In the genomic region with DNA sequence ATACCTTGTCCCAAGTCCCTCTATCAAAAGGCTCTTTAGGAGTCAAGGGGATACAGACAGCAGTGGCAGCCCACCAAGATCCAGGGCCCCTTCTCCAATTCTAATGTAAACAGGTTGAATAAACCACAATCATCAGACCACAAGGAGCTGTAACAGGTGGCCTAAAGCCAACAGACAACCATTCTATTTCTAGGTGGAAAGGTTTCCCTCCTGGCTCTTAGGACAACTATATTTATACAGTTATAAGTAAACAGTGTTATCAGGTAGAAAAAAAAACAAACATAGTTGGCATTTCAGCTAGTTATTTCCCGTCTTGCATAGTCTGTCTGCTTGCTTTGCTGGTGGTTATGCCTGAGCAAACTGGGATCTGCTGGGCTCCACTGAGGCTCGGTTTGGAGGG, we compare ENCODE assay signal across 29 mouse cellular contexts. TPM values are rescaled to one million over a fixed set of nuclear protein-coding genes. Genes with fewer than 3 reads are reported as not detected.
A peak's percentile ranks its signal among the peaks of the same experiment; 100 is the strongest.
DNase-seq lines count a peak whose midpoint lies in the region; ATAC-seq and TF ChIP-seq lines count a peak whose summit lies in the region.
"Had no signal": no experiment of that assay in that cellular context is flagged by ENCODE, and none has a peak within 500 bp of the region (broad histone marks: within the 10 kb centered on the region; RNA-seq: fewer than 3 reads in every experiment).

No protein-coding gene starts in this region.

- H3K27me3 ChIP-seq in liver, adult 2 months (ENCODE audit: control insufficient read depth, insufficient read depth, low read length), result no peaks in the 10 kb centered on the region
- peaks cover 40% of the 10 kb centered on the region for H3K27me3 ChIP-seq in liver, embryonic 12.5 days (replicated peaks)
- peaks cover 6% of the 10 kb centered on the region; the same call in 1 of the 2 replicates for H3K27me3 ChIP-seq in lung, embryonic 14.5 days (ENCODE audit: insufficient read depth, low read length)
- H3K27me3 ChIP-seq in stomach, embryonic 16.5 days (ENCODE audit: control insufficient read depth, insufficient read depth, low read length), result 0 out of 2 replicates have a peak, but pooled peaks cover 3% of the 10 kb centered on the region
- H3K27me3 ChIP-seq: CH12.LX had no signal

- no peak for TF ChIP-seq CTCF in liver, adult 2 months (IDR thresholded peaks at IDR 0.05; ENCODE audit: low read depth, low read length)
- TF ChIP-seq CTCF in lung, embryonic 14.5 days (IDR thresholded peaks at IDR 0.05; ENCODE audit: low read depth), result no peak

- WGBS in liver, adult 2 months, result 15% methylated on average over 2 of the region's 2 CpGs
- WGBS in liver, embryonic 12.5 days (ENCODE audit: insufficient replicate concordance), result 70% methylated on average over 2 of the region's 2 CpGs
- 35% methylated on average over 2 of the region's 2 CpGs for WGBS in lung, embryonic 14.5 days
- WGBS in stomach, embryonic 16.5 days, result 37% methylated on average over 2 of the region's 2 CpGs

- no peaks in the 10 kb centered on the region for H3K9me3 ChIP-seq in liver, embryonic 12.5 days (replicated peaks)
- no peaks in the 10 kb centered on the region for H3K9me3 ChIP-seq in lung, embryonic 14.5 days (ENCODE audit: low read depth, low read length)
- no peaks in the 10 kb centered on the region for H3K9me3 ChIP-seq in stomach, embryonic 16.5 days (replicated peaks; ENCODE audit: control insufficient read depth, low read length)
- H3K9me3 ChIP-seq: embryonic facial prominence, embryonic 10.5 days; embryonic facial prominence, embryonic 13.5 days; forebrain, embryonic 12.5 days; forebrain, embryonic 15.5 days; G1E; hindbrain, embryonic 12.5 days; hindbrain, embryonic 15.5 days had no signal

- H3K9ac ChIP-seq in liver, adult 2 months (ENCODE audit: low read depth, low read length), result no peak overlapping the region
- H3K9ac ChIP-seq in liver, embryonic 12.5 days, result no peak overlapping the region
- H3K9ac ChIP-seq in lung, embryonic 14.5 days, result no peak overlapping the region
- no peak overlapping the region for H3K9ac ChIP-seq in stomach, embryonic 16.5 days (ENCODE audit: low read length)
- H3K9ac ChIP-seq: embryonic facial prominence, embryonic 13.5 days; forebrain, embryonic 12.5 days; forebrain, embryonic 15.5 days; hindbrain, embryonic 12.5 days; hindbrain, embryonic 15.5 days had no signal

- no peak overlapping the region for H3K4me2 ChIP-seq in liver, embryonic 12.5 days
- H3K4me2 ChIP-seq in lung, embryonic 14.5 days, result no peak overlapping the region
- no peak overlapping the region for H3K4me2 ChIP-seq in stomach, embryonic 16.5 days (ENCODE audit: low read depth, low read length)
- H3K4me2 ChIP-seq: embryonic facial prominence, embryonic 13.5 days; forebrain, embryonic 12.5 days; forebrain, embryonic 15.5 days; heart, embryonic 11.5 days; hindbrain, embryonic 12.5 days; hindbrain, embryonic 15.5 days had no signal

- H3K79me2 ChIP-seq in liver, adult 2 months (ENCODE audit: control insufficient read depth, insufficient read depth, low read length), result no peaks in the 10 kb centered on the region

- ATAC-seq in liver, embryonic 12.5 days, result no peak
- ATAC-seq in lung, embryonic 14.5 days (ENCODE audit: insufficient read depth), result no peak
- ATAC-seq in stomach, embryonic 16.5 days (ENCODE audit: insufficient read depth, low FRiP score), result 0 out of 2 replicates have a peak, but pooled peaks have one; percentile 38
- ATAC-seq: forebrain, embryonic 15.5 days had no signal

- peaks cover 23% of the 10 kb centered on the region for H3K36me3 ChIP-seq in liver, adult 2 months (ENCODE audit: control insufficient read depth, insufficient read depth, low read length)
- H3K36me3 ChIP-seq in liver, embryonic 12.5 days, result peaks cover 25% of the 10 kb centered on the region
- H3K36me3 ChIP-seq in lung, embryonic 14.5 days (ENCODE audit: insufficient read depth), result peaks cover 38% of the 10 kb centered on the region
- H3K36me3 ChIP-seq in stomach, embryonic 16.5 days (ENCODE audit: control insufficient read depth, insufficient read depth, low read length), result 0 out of 2 replicates have a peak, but pooled peaks cover 2% of the 10 kb centered on the region

- TF ChIP-seq POLR2A in liver, adult 2 months (IDR thresholded peaks at IDR 0.05; ENCODE audit: extremely low read depth, insufficient read depth, low read length), result no peak

- no peak overlapping the region for H3K4me3 ChIP-seq in liver, adult 2 months (ENCODE audit: insufficient read depth, low read depth, low read length)
- H3K4me3 ChIP-seq in liver, embryonic 12.5 days, result no peak overlapping the region
- H3K4me3 ChIP-seq in lung, embryonic 14.5 days (ENCODE audit: low read depth, low read length), result no peak overlapping the region
- no peak overlapping the region for H3K4me3 ChIP-seq in stomach, embryonic 16.5 days (replicated peaks; ENCODE audit: low read length)
- H3K4me3 ChIP-seq: embryonic facial prominence, embryonic 10.5 days; embryonic facial prominence, embryonic 13.5 days; erythroblast, embryonic 14.5 days; forebrain, embryonic 12.5 days; forebrain, embryonic 15.5 days; hindbrain, embryonic 12.5 days; hindbrain, embryonic 15.5 days had no signal

- peaks cover 9% of the 10 kb centered on the region for H3K4me1 ChIP-seq in liver, adult 2 months (ENCODE audit: control insufficient read depth, insufficient read depth, low read length)
- peaks cover 12% of the 10 kb centered on the region for H3K4me1 ChIP-seq in liver, embryonic 12.5 days
- H3K4me1 ChIP-seq in lung, embryonic 14.5 days (ENCODE audit: insufficient read depth), result peaks cover 3% of the 10 kb centered on the region
- H3K4me1 ChIP-seq in stomach, embryonic 16.5 days (ENCODE audit: control insufficient read depth, insufficient read depth, low read length), result peaks cover 13% of the 10 kb centered on the region

- DNase-seq in liver, adult 2 months (ENCODE audit: extremely low read depth, low read depth, low spot score), result peak; percentile 55
- DNase-seq in lung, embryonic 14.5 days, result peak; percentile 40
- peak; percentile 25 for DNase-seq in lung, postnatal 10 days
- no peak for DNase-seq in ovary, adult 18-20 months (ENCODE audit: low spot score)
- no peak for DNase-seq in adipocyte (ENCODE audit: low spot score)
- no peak for DNase-seq in thymus, postnatal 0 days (ENCODE audit: low spot score)
- DNase-seq: adrenal gland, adult 8-10 months; adrenal gland, postnatal 25 days; B cell, adult 2 months; cerebellum, adult 11-12 months; cerebellum, adult 8-10 months; cerebellum, postnatal 10 days; cerebellum, postnatal 36 days; embryo, embryonic 11 days; gastrocnemius, postnatal 10 days; gastrocnemius, postnatal 36 days; heart, adult 11 months had no signal

- H3K27ac ChIP-seq in liver, adult 2 months (replicated peaks; ENCODE audit: insufficient read depth, low read depth, low read length), result no peak overlapping the region
- H3K27ac ChIP-seq in liver, embryonic 12.5 days, result no peak overlapping the region
- peak overlapping the region; percentile 39; the same call in 1 of the 2 replicates for H3K27ac ChIP-seq in lung, embryonic 14.5 days (ENCODE audit: low read depth)
- H3K27ac ChIP-seq in stomach, embryonic 16.5 days (ENCODE audit: low read length), result no peak overlapping the region
- H3K27ac ChIP-seq: embryonic facial prominence, embryonic 10.5 days; embryonic facial prominence, embryonic 13.5 days; forebrain, embryonic 12.5 days; forebrain, embryonic 15.5 days; hindbrain, embryonic 12.5 days; hindbrain, embryonic 15.5 days had no signal

RNA-seq across cellular contexts. Expression of a gene that starts 57.2 kb away (rescaled TPM):
- total RNA-seq in liver, adult 2 months (2014; rRNA removed), result 82.3 and 110 TPM in 2 replicates
- 30.4 and 31.1 TPM in 2 replicates for polyA plus RNA-seq in liver, adult 2 months (2012; rRNA removed)
- polyA plus RNA-seq in liver, embryonic 12.5 days (2016; fragmentation: Nextera tagmentation; extraction: Ambion mirVana), result 216 and 224 TPM in 2 replicates
- 322 and 366 TPM in 2 replicates for polyA plus RNA-seq in lung, embryonic 14.5 days (2014; fragmentation: Nextera tagmentation; extraction: Ambion mirVana)
- 370 and 373 TPM in 2 replicates for polyA plus RNA-seq in stomach, embryonic 16.5 days (2015; fragmentation: Nextera tagmentation; extraction: Ambion mirVana)
- polyA plus RNA-seq in thymus, postnatal 0 days (2015; fragmentation: Nextera tagmentation; extraction: Ambion mirVana), result 491 and 521 TPM in 2 replicates

RNA-seq across cellular contexts. Expression of a gene that starts 59.8 kb away (rescaled TPM):
- total RNA-seq in liver, adult 2 months (2014; rRNA removed), result 27.6 and 31.5 TPM in 2 replicates
- polyA plus RNA-seq in liver, adult 2 months (2012; rRNA removed), result 5.6 and 6.5 TPM in 2 replicates
- polyA plus RNA-seq in liver, embryonic 12.5 days (2016; fragmentation: Nextera tagmentation; extraction: Ambion mirVana), result 2.1 and 2.3 TPM in 2 replicates
- 7.8 and 8.1 TPM in 2 replicates for polyA plus RNA-seq in lung, embryonic 14.5 days (2014; fragmentation: Nextera tagmentation; extraction: Ambion mirVana)
- 3.8 and 4.5 TPM in 2 replicates for polyA plus RNA-seq in stomach, embryonic 16.5 days (2015; fragmentation: Nextera tagmentation; extraction: Ambion mirVana)
- polyA plus RNA-seq in thymus, postnatal 0 days (2015; fragmentation: Nextera tagmentation; extraction: Ambion mirVana), result 5.0 and 7.0 TPM in 2 replicates

Comparison
In these comparisons a context has a peak if more than half of its experiments do, and no peak if none do; other contexts are left out.
1. DNase-seq: peak in liver, adult 2 months (single experiment), lung, embryonic 14.5 days (single experiment) and lung, postnatal 10 days (single experiment); none in ovary, adult 18-20 months (single experiment), adipocyte (single experiment) and thymus, postnatal 0 days (single experiment).